28 mouse cellular contexts compared by ENCODE assay signal in genomic region chr17:25047143-25047542, GRCm38 (mm10). TPM values are rescaled to one million over a fixed set of nuclear protein-coding genes. Genes with fewer than 3 reads are reported as not detected.
A peak's percentile ranks its signal among the peaks of the same experiment; 100 is the strongest.
DNase-seq lines count a peak whose midpoint lies in the region; ATAC-seq and TF ChIP-seq lines count a peak whose summit lies in the region.
"Had no signal": no experiment of that assay in that cellular context is flagged by ENCODE, and none has a peak within 500 bp of the region (broad histone marks: within the 10 kb centered on the region; RNA-seq: fewer than 3 reads in every experiment).

No protein-coding gene starts in this region.

- no peak overlapping the region for H3K9ac ChIP-seq in hindbrain, embryonic 13.5 days
- no peak overlapping the region for H3K9ac ChIP-seq in midbrain, embryonic 13.5 days (replicated peaks)
- H3K9ac ChIP-seq: heart, embryonic 12.5 days; kidney, embryonic 15.5 days; limb, embryonic 12.5 days; liver, embryonic 15.5 days; lung, embryonic 14.5 days; midbrain, embryonic 15.5 days; neural tube, embryonic 15.5 days had no signal

- no peak for TF ChIP-seq CTCF in gastrocnemius, adult 2 months (IDR thresholded peaks at IDR 0.05)
- TF ChIP-seq CTCF in testis, adult 2 months (IDR thresholded peaks at IDR 0.05; ENCODE audit: control insufficient read depth, insufficient read depth, insufficient replicate concordance, low read depth, low read length), result no peak

- H3K36me3 ChIP-seq in testis, adult 2 months (ENCODE audit: control insufficient read depth, insufficient read depth, low read length), result peaks cover 4% of the 10 kb centered on the region
- H3K36me3 ChIP-seq in hindbrain, embryonic 13.5 days, result peaks cover 69% of the 10 kb centered on the region
- H3K36me3 ChIP-seq in midbrain, embryonic 13.5 days, result peaks cover 52% of the 10 kb centered on the region

- WGBS in hindbrain, embryonic 13.5 days, result 93% methylated on average over 5 of the region's 6 CpGs
- 93% methylated on average over 6 of the region's 6 CpGs for WGBS in midbrain, embryonic 13.5 days

- H3K4me1 ChIP-seq in testis, adult 2 months (ENCODE audit: control insufficient read depth, insufficient read depth, low read length), result no peaks in the 10 kb centered on the region
- H3K4me1 ChIP-seq in hindbrain, embryonic 13.5 days (replicated peaks), result no peaks in the 10 kb centered on the region
- no peaks in the 10 kb centered on the region for H3K4me1 ChIP-seq in midbrain, embryonic 13.5 days (replicated peaks)
- H3K4me1 ChIP-seq: heart, embryonic 12.5 days; hindbrain, embryonic 10.5 days; kidney, embryonic 15.5 days; limb, embryonic 12.5 days; midbrain, embryonic 15.5 days; neural tube, embryonic 15.5 days had no signal

- no peaks in the 10 kb centered on the region for H3K27me3 ChIP-seq in testis, adult 2 months (ENCODE audit: control insufficient read depth, insufficient read depth, low read length)
- no peaks in the 10 kb centered on the region for H3K27me3 ChIP-seq in hindbrain, embryonic 13.5 days
- no peaks in the 10 kb centered on the region for H3K27me3 ChIP-seq in midbrain, embryonic 13.5 days
- H3K27me3 ChIP-seq: heart, embryonic 12.5 days; kidney, embryonic 15.5 days; limb, embryonic 12.5 days; liver, embryonic 15.5 days; midbrain, embryonic 15.5 days; neural tube, embryonic 15.5 days had no signal

- peak; percentile 55 for DNase-seq in gastrocnemius, adult 2 months
- no peak for DNase-seq in gastrocnemius, postnatal 25 days
- no peak for DNase-seq in testis, postnatal 14 days (ENCODE audit: low spot score)
- peak; percentile 12 for DNase-seq in skeletal muscle tissue, adult 2 months (ENCODE audit: low read depth, low spot score)
- DNase-seq: adrenal gland, postnatal 10 days; cerebellum, adult 2 months; cerebellum, postnatal 14 days; gastrocnemius, postnatal 10 days; heart, postnatal 10 days; kidney, adult 18-20 months; kidney, postnatal 25 days; lung, embryonic 14.5 days; lung, postnatal 14 days; right cerebral cortex, postnatal 25 days had no signal

- no peaks in the 10 kb centered on the region for H3K9me3 ChIP-seq in hindbrain, embryonic 13.5 days
- H3K9me3 ChIP-seq in midbrain, embryonic 13.5 days, result no peaks in the 10 kb centered on the region
- H3K9me3 ChIP-seq: heart, embryonic 12.5 days; hindbrain, embryonic 10.5 days; kidney, embryonic 15.5 days; limb, embryonic 12.5 days; liver, embryonic 15.5 days; midbrain, embryonic 15.5 days; neural tube, embryonic 15.5 days had no signal

- intact Hi-C loops in gastrocnemius, adult 2 months (cut with DNase I), result no loop called here

- H3K4me2 ChIP-seq in hindbrain, embryonic 13.5 days, result no peak overlapping the region
- no peak overlapping the region for H3K4me2 ChIP-seq in midbrain, embryonic 13.5 days (replicated peaks)
- H3K4me2 ChIP-seq: heart, embryonic 12.5 days; kidney, embryonic 15.5 days; limb, embryonic 12.5 days; liver, embryonic 15.5 days; lung, embryonic 14.5 days; midbrain, embryonic 15.5 days; neural tube, embryonic 15.5 days had no signal

- H3K27ac ChIP-seq in gastrocnemius, adult 2 months, result peak overlapping the region; percentile 20; the same call in 1 of the 2 replicates
- 0 out of 2 replicates have a peak overlapping the region, but pooled peaks have one; percentile 44 for H3K27ac ChIP-seq in testis, adult 2 months (ENCODE audit: control insufficient read depth, insufficient read depth, low read depth, low read length)
- no peak overlapping the region for H3K27ac ChIP-seq in hindbrain, embryonic 13.5 days
- H3K27ac ChIP-seq in midbrain, embryonic 13.5 days, result no peak overlapping the region
- H3K27ac ChIP-seq: hindbrain, embryonic 10.5 days; kidney, embryonic 15.5 days; left cerebral cortex, adult 2 months; limb, embryonic 12.5 days; liver, embryonic 15.5 days; midbrain, embryonic 15.5 days; neural tube, embryonic 15.5 days; stomach, postnatal 0 days had no signal

- no peak overlapping the region for H3K4me3 ChIP-seq in gastrocnemius, adult 2 months
- no peak overlapping the region for H3K4me3 ChIP-seq in testis, adult 2 months (ENCODE audit: control insufficient read depth, low read depth, low read length)
- H3K4me3 ChIP-seq in hindbrain, embryonic 13.5 days, result no peak overlapping the region
- H3K4me3 ChIP-seq in midbrain, embryonic 13.5 days (replicated peaks), result no peak overlapping the region
- H3K4me3 ChIP-seq: heart, embryonic 12.5 days; hindbrain, embryonic 10.5 days; kidney, embryonic 15.5 days; left cerebral cortex, adult 2 months; limb, embryonic 12.5 days; liver, embryonic 15.5 days; midbrain, embryonic 15.5 days; neural tube, embryonic 15.5 days had no signal

- no peak for ATAC-seq in hindbrain, embryonic 13.5 days (ENCODE audit: low FRiP score)
- no peak for ATAC-seq in midbrain, embryonic 13.5 days
- ATAC-seq: forebrain, embryonic 14.5 days; hindbrain, embryonic 16.5 days; midbrain, embryonic 15.5 days had no signal

- TF ChIP-seq POLR2A in testis, adult 2 months (IDR thresholded peaks at IDR 0.05; ENCODE audit: control insufficient read depth, low read depth, low read length), result no peak

RNA-seq across cellular contexts. Expression of gene Ift140, which starts 31.3 kb away (rescaled TPM):
- 1 to 10 TPM; 2.8 to 2.9 TPM for total RNA-seq in gastrocnemius, adult 2 months (2021)
- 1 to 10 TPM; 2.7 to 4.6 TPM for total RNA-seq in gastrocnemius, postnatal 25 days (2021)
- polyA plus RNA-seq in testis, adult 2 months (2012; rRNA removed), result 130 and 146 TPM in 2 replicates
- 18.3 and 18.8 TPM in 2 replicates for polyA plus RNA-seq in hindbrain, embryonic 13.5 days (2015; fragmentation: Nextera tagmentation; extraction: Ambion mirVana)
- polyA plus RNA-seq in midbrain, embryonic 13.5 days (2015; fragmentation: Nextera tagmentation; extraction: Ambion mirVana), result 19.1 and 19.8 TPM in 2 replicates

RNA-seq across cellular contexts. Expression of gene Cramp1l, which starts 31.6 kb away (rescaled TPM):
- 1 to 10 TPM; 6.3 to 7.1 TPM for total RNA-seq in gastrocnemius, adult 2 months (2021)
- total RNA-seq in gastrocnemius, postnatal 25 days (2021), result 1 to 10 TPM; 6.8 to 6.9 TPM
- 26.5 and 27.6 TPM in 2 replicates for polyA plus RNA-seq in testis, adult 2 months (2012; rRNA removed)
- polyA plus RNA-seq in hindbrain, embryonic 13.5 days (2015; fragmentation: Nextera tagmentation; extraction: Ambion mirVana), result 6.3 and 7.1 TPM in 2 replicates
- polyA plus RNA-seq in midbrain, embryonic 13.5 days (2015; fragmentation: Nextera tagmentation; extraction: Ambion mirVana), result 7.0 and 8.2 TPM in 2 replicates

RNA-seq across cellular contexts. Expression of gene Tmem204, which starts 36.2 kb away (rescaled TPM):
- 10 to 100 TPM in 1 of 2 experiments, 1 to 10 TPM in 1; 8.3 to 21.5 TPM for total RNA-seq in gastrocnemius, adult 2 months (2021)
- 10 to 100 TPM in 1 of 2 experiments, 1 to 10 TPM in 1; 9.4 to 11.0 TPM for total RNA-seq in gastrocnemius, postnatal 25 days (2021)
- 4.1 and 5.2 TPM in 2 replicates for polyA plus RNA-seq in testis, adult 2 months (2012; rRNA removed)
- 10.8 and 11.5 TPM in 2 replicates for polyA plus RNA-seq in hindbrain, embryonic 13.5 days (2015; fragmentation: Nextera tagmentation; extraction: Ambion mirVana)
- 9.4 and 10.8 TPM in 2 replicates for polyA plus RNA-seq in midbrain, embryonic 13.5 days (2015; fragmentation: Nextera tagmentation; extraction: Ambion mirVana)

Comparison
In these comparisons a context has a peak if more than half of its experiments do, and no peak if none do; other contexts are left out.
1. DNase-seq: peak in gastrocnemius, adult 2 months (single experiment) and skeletal muscle tissue, adult 2 months (single experiment); none in gastrocnemius, postnatal 25 days (single experiment) and testis, postnatal 14 days (single experiment).
2. H3K27ac ChIP-seq: peak in gastrocnemius, adult 2 months (single experiment) and testis, adult 2 months (single experiment); none in hindbrain, embryonic 13.5 days (single experiment) and midbrain, embryonic 13.5 days (single experiment).